Mouse (Mus musculus): ENCODE data around the gene Rab7b. TPM values are rescaled to one million over a fixed set of nuclear protein-coding genes. Genes with fewer than 3 reads are reported as not detected.

The Rab7b gene
- polyA plus RNA-seq, 1 experiment from 2014 or later, result 0.53 TPM

DNA sequence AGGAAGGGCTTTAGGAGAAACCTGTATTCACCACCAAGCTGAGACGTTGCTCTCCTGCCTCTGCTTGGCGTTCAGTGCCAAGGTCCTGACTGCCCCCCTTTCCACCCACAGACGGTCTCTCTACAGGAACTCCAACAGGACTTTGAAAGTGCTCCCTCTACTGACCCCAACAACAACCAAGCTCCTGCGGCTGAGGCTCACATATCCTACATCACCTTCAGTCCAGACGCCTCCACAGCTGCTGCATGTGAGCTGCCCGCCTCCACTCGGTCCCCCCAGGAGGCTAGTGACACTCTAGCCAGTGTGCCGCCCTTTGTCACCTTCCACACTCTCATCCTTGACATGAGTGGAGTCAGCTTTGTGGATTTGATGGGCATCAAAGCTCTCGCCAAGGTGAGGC, 75.2 kb downstream of the Rab7b start:
- 40% methylated on average over 9 of the region's 9 CpGs for WGBS
- Histone ChIP-seq H3K4me3 (ENCODE audit: low read depth, low read length) (no peak overlapping the region), H3K27me3 (replicated peaks; ENCODE audit: control insufficient read depth, insufficient read depth, low read length) (peaks cover 3% of the 10 kb centered on the region; the same call in 1 of the 2 replicates), H3K4me1 (replicated peaks; ENCODE audit: control insufficient read depth, insufficient read depth, low read length) (no peaks in the 10 kb centered on the region), H3K9ac (ENCODE audit: low read depth, low read length) (no peak overlapping the region), H3K27ac (ENCODE audit: low read depth, low read length) (no peak overlapping the region), H3K36me3 (ENCODE audit: control insufficient read depth, insufficient read depth, low read length) (no peaks in the 10 kb centered on the region), H3K4me2 (no peak overlapping the region), H3K9me3 (ENCODE audit: control insufficient read depth, low read length) (no peaks in the 10 kb centered on the region)
- DNase-seq (ENCODE audit: low spot score) (peak; percentile 28), ATAC-seq (replicated peaks; ENCODE audit: low FRiP score) (no peak)

DNA sequence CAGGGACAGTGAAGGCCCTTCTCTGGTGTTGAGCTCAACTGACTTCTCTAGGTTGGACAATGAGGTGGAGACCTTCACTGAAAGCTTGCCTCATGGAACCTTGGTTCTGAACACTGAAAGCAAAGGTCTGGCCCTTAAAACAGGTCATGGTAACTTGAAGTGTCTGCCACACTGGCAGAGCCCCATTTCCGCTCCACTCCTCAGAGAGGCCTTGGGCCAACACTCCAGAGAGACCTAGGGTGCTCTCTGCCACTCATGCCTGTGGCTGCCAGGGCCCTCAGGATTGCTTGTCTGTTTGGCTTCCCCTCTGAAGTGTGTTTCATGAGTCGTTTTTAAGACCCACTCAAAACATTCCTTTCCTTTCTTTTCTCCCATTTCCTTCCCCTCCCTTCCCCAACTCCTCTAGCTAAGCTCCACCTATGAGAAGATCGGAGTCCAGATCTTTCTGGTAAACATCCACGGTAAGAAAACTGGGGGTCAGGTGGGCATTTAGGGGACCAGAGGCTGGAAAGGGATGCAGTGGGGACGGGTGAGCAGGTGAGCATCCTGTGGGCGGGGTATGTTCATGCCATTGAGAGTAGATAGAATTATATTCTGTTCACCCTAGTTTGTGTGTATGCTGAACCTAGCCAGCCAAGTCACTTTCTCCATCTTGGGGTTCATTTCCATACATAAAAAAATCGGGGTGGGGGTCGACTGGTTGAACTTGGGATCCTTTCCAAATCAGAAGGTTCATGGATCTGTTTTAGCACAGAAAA, 76.3 kb downstream of the Rab7b start:
- H3K4me2 ChIP-seq, result no peak overlapping the region
- ATAC-seq (replicated peaks; ENCODE audit: low FRiP score) (no peak), DNase-seq (ENCODE audit: low spot score) (peak; percentile 26)
- H3K9ac ChIP-seq (ENCODE audit: low read depth, low read length), result no peak overlapping the region
- H3K4me3 ChIP-seq (ENCODE audit: low read depth, low read length), result no peak overlapping the region
- no peaks in the 10 kb centered on the region for H3K4me1 ChIP-seq (replicated peaks; ENCODE audit: control insufficient read depth, insufficient read depth, low read length)
- H3K9me3 ChIP-seq (ENCODE audit: control insufficient read depth, low read length), result no peaks in the 10 kb centered on the region
- WGBS, result 54% methylated on average over 8 of the region's 8 CpGs
- H3K27me3 ChIP-seq (replicated peaks; ENCODE audit: control insufficient read depth, insufficient read depth, low read length), result peaks cover 3% of the 10 kb centered on the region; the same call in 1 of the 2 replicates
- no peak overlapping the region for H3K27ac ChIP-seq (ENCODE audit: low read depth, low read length)
- H3K36me3 ChIP-seq (ENCODE audit: control insufficient read depth, insufficient read depth, low read length), result no peaks in the 10 kb centered on the region

Other genes starting within 250 kb of the Rab7b start
- 16.1 and 17.3 TPM in 2 replicates for gene Srgap2, start 161.3 kb upstream of the Rab7b start, polyA plus RNA-seq (2014; fragmentation: Nextera tagmentation; extraction: Ambion mirVana)
- gene Fam72a, start 160.8 kb upstream of the Rab7b start, polyA plus RNA-seq (2014; fragmentation: Nextera tagmentation; extraction: Ambion mirVana), result 4.8 and 4.9 TPM in 2 replicates
- gene Avpr1b, start 89.5 kb upstream of the Rab7b start, polyA plus RNA-seq (2014; fragmentation: Nextera tagmentation; extraction: Ambion mirVana), result not detected in 2 replicates
- gene Ctse, start 50.4 kb upstream of the Rab7b start, polyA plus RNA-seq (2014; fragmentation: Nextera tagmentation; extraction: Ambion mirVana), result 9.3 and 10.6 TPM in 2 replicates
- gene Slc26a9, start 55.3 kb downstream of the Rab7b start, polyA plus RNA-seq (2014; fragmentation: Nextera tagmentation; extraction: Ambion mirVana), result not detected in 2 replicates
- 2.8 and 4.6 TPM in 2 replicates for gene Pm20d1, start 108.7 kb downstream of the Rab7b start, polyA plus RNA-seq (2014; fragmentation: Nextera tagmentation; extraction: Ambion mirVana)
- gene Slc41a1, start 138.8 kb downstream of the Rab7b start, polyA plus RNA-seq (2014; fragmentation: Nextera tagmentation; extraction: Ambion mirVana), result 5.2 and 5.6 TPM in 2 replicates
- 20.4 and 20.6 TPM in 2 replicates for gene Rab29, start 178.5 kb downstream of the Rab7b start, polyA plus RNA-seq (2014; fragmentation: Nextera tagmentation; extraction: Ambion mirVana)
- 52.3 and 53.2 TPM in 2 replicates for gene Nucks1, start 221.8 kb downstream of the Rab7b start, polyA plus RNA-seq (2014; fragmentation: Nextera tagmentation; extraction: Ambion mirVana)